Mouse (Mus musculus) layer of hippocampus, adult 9-11 months (tissue): ENCODE data around the gene Trim66.
A peak's percentile ranks its signal among the peaks of the same experiment; 100 is the strongest.

Experiments used
- DNase-seq: peaks from one replicate; pipeline ENCODE4 v3.0.0; 2022

Trim66 gene

DNA sequence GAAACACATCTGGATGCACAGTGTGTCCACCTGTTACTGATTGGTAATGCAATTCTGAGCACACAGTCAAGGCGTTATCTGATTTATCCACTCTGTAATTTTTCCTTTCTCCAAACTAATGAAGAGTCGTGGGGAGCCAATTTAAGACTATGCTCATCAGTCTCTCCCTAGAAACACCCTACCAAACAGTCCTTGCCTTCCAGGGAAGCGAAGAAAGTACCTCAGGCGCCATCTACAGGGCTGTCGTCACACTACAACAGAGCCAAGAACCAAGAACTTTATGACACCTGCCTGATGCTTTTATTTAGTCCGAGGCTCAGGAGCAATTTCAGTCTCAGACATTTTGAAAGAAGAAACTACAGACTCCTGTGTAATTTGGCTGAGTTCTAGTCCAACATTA, 62.9 kb downstream of the Trim66 start:
- DNase-seq = no peak

DNA sequence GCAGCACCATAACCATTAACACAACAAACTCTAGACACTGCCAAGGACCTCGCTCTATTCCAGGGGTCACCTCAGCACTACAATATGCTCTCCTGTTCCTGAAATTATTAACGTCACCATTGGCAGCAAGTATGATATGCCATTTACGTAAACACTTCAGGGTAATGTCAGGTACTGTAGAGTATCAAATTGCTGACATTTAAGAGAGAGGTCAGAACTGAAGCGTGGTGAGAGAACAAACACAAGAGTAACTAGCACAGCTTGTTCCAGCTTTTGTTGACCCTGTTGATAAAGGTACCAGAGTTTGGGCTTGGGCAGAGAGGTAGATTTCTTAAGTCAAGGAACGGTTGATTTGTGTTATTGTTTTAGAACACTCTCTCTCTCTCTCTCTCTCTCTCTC, 65.2 kb downstream of the Trim66 start:
- DNase-seq = no peak

DNA sequence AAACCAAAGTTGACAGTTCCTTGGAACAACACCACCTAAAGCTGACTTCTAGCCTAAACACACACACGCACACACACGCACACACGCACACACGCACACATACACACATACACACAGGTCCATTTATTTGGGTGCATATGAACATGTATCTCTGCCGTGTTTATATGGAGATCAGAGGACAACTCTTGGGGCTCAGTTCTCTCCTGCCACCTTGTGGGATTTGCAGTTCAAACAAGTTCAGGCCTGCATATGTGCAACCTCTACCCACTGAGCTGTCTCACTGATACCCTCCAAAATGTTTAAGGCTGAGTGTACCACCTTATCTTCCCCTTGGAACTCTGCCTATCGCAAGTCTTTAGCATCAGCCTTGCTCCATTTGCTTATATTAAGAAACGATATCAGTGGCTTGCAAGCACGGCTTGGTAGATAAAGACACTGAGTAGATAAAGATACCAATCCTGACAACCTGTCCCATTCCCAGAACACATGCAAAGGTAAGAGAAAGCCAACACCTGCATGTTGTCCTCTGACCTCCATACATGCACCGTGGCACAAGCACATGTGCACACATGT, 67.2 kb downstream of the Trim66 start:
- DNase-seq = no peak

- peak; percentile 11 for DNase-seq
These were observed 68.9 kb downstream of the Trim66 start, which contains the start of gene Stk33 for GRCm38 (mm10) chr7:109438781-109439591. Stk33 (minus strand) TSS chr7:109439081.

GRCm38 (mm10) chr7:109424422-109425159, 83.3 kb downstream of the Trim66 start:
- DNase-seq = no peak

DNA sequence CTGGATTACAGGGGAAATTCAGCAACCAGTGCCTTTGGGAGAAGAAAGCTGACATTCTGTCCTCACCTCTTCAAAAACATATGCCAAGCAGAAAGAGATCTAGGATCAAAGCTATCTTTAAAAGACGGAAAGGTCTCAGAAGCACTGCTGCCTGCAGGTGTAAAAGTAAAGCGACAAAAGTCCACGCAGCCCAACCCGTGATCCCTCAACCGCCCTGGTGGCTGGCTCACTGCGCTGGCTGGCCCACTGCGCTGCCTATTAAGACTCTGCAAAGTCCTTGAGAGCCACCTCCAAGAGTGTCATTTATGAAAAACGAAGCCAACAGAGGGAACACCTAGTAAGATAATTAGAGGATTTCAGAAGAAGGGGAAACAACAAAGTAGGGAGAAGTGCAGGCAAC, 85.1 kb downstream of the Trim66 start:
- DNase-seq = no peak

GRCm38 (mm10) chr7:109405491-109405890, 102.4 kb downstream of the Trim66 start:
- peak; percentile 5 for DNase-seq

GRCm38 (mm10) chr7:109399299-109399698, 108.6 kb downstream of the Trim66 start:
- DNase-seq = peak; percentile 14
